Mouse (Mus musculus) ES-E14 (cell line): ENCODE results near the gene Adgrv1. TPM values are rescaled to one million over a fixed set of nuclear protein-coding genes. Genes with fewer than 3 reads are reported as not detected.

Experiments used
- DNase-seq: peaks from one replicate; pipeline ENCODE4 v3.0.0-alpha.2; 2013; ENCODE audit warnings: low read depth, low spot score
- H3K27ac ChIP-seq: 2 replicates; pipeline ENCODE4 v1.5.1; 2012; ENCODE audit warnings: low read depth, mild to moderate bottlenecking, low read length, moderate library complexity, mixed read lengths; ENCODE audit not compliant: poor library complexity, insufficient read depth, severe bottlenecking
- H3K36me3 ChIP-seq: 2 replicates; pipeline ENCODE4 v1.6.1; 2012; ENCODE audit warnings: mild to moderate bottlenecking, low read length, moderate library complexity, mixed read lengths; ENCODE audit not compliant: control insufficient read depth, poor library complexity, insufficient read depth, severe bottlenecking
- H3K4me1 ChIP-seq, 2 experiments: fragments of 150-350 bp in 1 of 2; sonication (generic) in 1 of 2; 2 replicates each; pipeline ENCODE4 v1.6.1; 2012; ENCODE audit warnings: low read length in 2 of 2, mild to moderate bottlenecking in 1 of 2, mixed read lengths in 1 of 2; ENCODE audit not compliant: control insufficient read depth in 2 of 2, insufficient read depth in 2 of 2, poor library complexity in 1 of 2
- H3K4me3 ChIP-seq, 2 experiments: fragments of 150-350 bp in 1 of 2; sonication (generic) in 1 of 2; 2 replicates each; pipeline ENCODE4 v1.5.1; 2012; ENCODE audit warnings: low read length in 2 of 2, low read depth in 1 of 2, mild to moderate bottlenecking in 1 of 2, mixed read lengths in 1 of 2; ENCODE audit not compliant: insufficient read depth in 1 of 2, poor library complexity in 1 of 2, severe bottlenecking in 1 of 2
- H3K9ac ChIP-seq: 2 replicates; pipeline ENCODE4 v1.6.1; 2012; ENCODE audit warnings: low read depth, mild to moderate bottlenecking, low read length, mixed read lengths; ENCODE audit not compliant: poor library complexity, insufficient read depth, severe bottlenecking
- H3K9me3 ChIP-seq: fragments of 150-350 bp; sonication (generic); 2 replicates; pipeline ENCODE4 v1.6.1; 2012; ENCODE audit warnings: low read depth, mild to moderate bottlenecking, low read length; ENCODE audit not compliant: control insufficient read depth, insufficient read depth
- CHD2 ChIP-seq: IDR thresholded peaks from 2 replicates; pipeline ENCODE4 v1.6.1; 2014; ENCODE audit warnings: mild to moderate bottlenecking, low read depth, low read length, inconsistent platforms
- HCFC1 ChIP-seq: IDR thresholded peaks from 2 replicates; pipeline ENCODE4 v1.6.1; 2012; ENCODE audit warnings: low read length, inconsistent platforms, borderline replicate concordance; ENCODE audit not compliant: insufficient read depth
- MAFK ChIP-seq: IDR thresholded peaks from 2 replicates; pipeline ENCODE4 v1.6.1; 2014; ENCODE audit warnings: mild to moderate bottlenecking, low read depth, low read length, inconsistent platforms; ENCODE audit not compliant: insufficient read depth
- ZC3H11A ChIP-seq: IDR thresholded peaks from 2 replicates; pipeline ENCODE4 v1.6.1; 2012; ENCODE audit warnings: low read depth, mild to moderate bottlenecking, inconsistent platforms, low read length, borderline replicate concordance
- ZNF384 ChIP-seq: IDR thresholded peaks from 2 replicates; pipeline ENCODE4 v1.6.1; 2012; ENCODE audit warnings: low read depth, low read length, inconsistent platforms
- in situ Hi-C, 2 experiments: fragments of 600-800 bp; cut with MboI; formaldehyde crosslinking; loops; one replicate each; pipeline ENCODE4 v1.15.1; 2025; ENCODE audit warnings: low sequenced_read_pairs in 2 of 2, inconsistent platforms in 1 of 2; ENCODE audit not compliant: unreplicated experiment in 2 of 2
- total RNA-seq: library from RNA; depleted of rRNA; stranded (reverse); fragments of 300-350 nt; gene quantifications from 2 replicates; pipeline ENCODE4 v1.2.3, GENCODE M21; 2012

Gene Adgrv1
- total RNA-seq, 1 experiment: 22.0 TPM

GRCm38 (mm10) chr13:81176820-81177219 is 456.1 kb downstream of the Adgrv1 start:
- H3K9me3 ChIP-seq: no peaks in the 10 kb centered on the region
- no peak overlapping the region for H3K4me3 ChIP-seq
- no peak overlapping the region for H3K27ac ChIP-seq
- DNase-seq: no peak
- TF ChIP-seq HCFC1: no peak
- TF ChIP-seq MAFK: no peak
- no peak for TF ChIP-seq CHD2
- no peak for TF ChIP-seq ZC3H11A
- no peak for TF ChIP-seq ZNF384
- H3K9ac ChIP-seq: no peak overlapping the region
- no peaks in the 10 kb centered on the region for H3K4me1 ChIP-seq
- in situ Hi-C loops: no loop called here
- no peaks in the 10 kb centered on the region for H3K36me3 ChIP-seq

GRCm38 (mm10) chr13:81176071-81176470 is 456.9 kb downstream of the Adgrv1 start:
- no peaks in the 10 kb centered on the region; a peak in 1 of 4 replicates for H3K4me1 ChIP-seq
- no peak overlapping the region for H3K27ac ChIP-seq
- TF ChIP-seq ZNF384: no peak
- TF ChIP-seq ZC3H11A: no peak
- no peak for TF ChIP-seq HCFC1
- no peak for TF ChIP-seq CHD2
- no peaks in the 10 kb centered on the region for H3K36me3 ChIP-seq
- H3K4me3 ChIP-seq: no peak overlapping the region
- no peak for DNase-seq
- no peak overlapping the region for H3K9ac ChIP-seq
- in situ Hi-C loops: no loop called here
- H3K9me3 ChIP-seq: no peaks in the 10 kb centered on the region

GRCm38 (mm10) chr13:81171115-81171514 is 461.8 kb downstream of the Adgrv1 start:
- Histone ChIP-seq H3K9me3 (no peaks in the 10 kb centered on the region), H3K4me3 (no peak overlapping the region), H3K36me3 (no peaks in the 10 kb centered on the region), H3K27ac (peak overlapping the region; percentile 28; the same call in 1 of the 2 replicates), H3K4me1 (no peaks in the 10 kb centered on the region; a peak in 1 of 4 replicates), H3K9ac (no peak overlapping the region)
- DNase-seq: no peak
- TF ChIP-seq ZC3H11A (no peak), ZNF384 (no peak), CHD2 (no peak), MAFK (no peak), HCFC1 (no peak)
- in situ Hi-C loops: loop anchor here in 1 of 2 experiments (25.0 kb wide), 1 partner anchor 284 kb away; the partner anchor contains the start of gene Arrdc3

GRCm38 (mm10) chr13:81167450-81167849 is 465.5 kb downstream of the Adgrv1 start:
- H3K4me3 ChIP-seq: no peak overlapping the region
- no peak overlapping the region for H3K9ac ChIP-seq
- H3K4me1 ChIP-seq: no peaks in the 10 kb centered on the region; a peak in 1 of 4 replicates
- no peak overlapping the region for H3K27ac ChIP-seq
- in situ Hi-C loops: loop anchor here in 1 of 2 experiments (25.0 kb wide), 1 partner anchor 280 kb away; the partner anchor contains the start of gene Arrdc3
- no peaks in the 10 kb centered on the region for H3K36me3 ChIP-seq
- TF ChIP-seq ZC3H11A (no peak), MAFK (no peak), CHD2 (no peak), HCFC1 (no peak), ZNF384 (no peak)
- DNase-seq: no peak
- H3K9me3 ChIP-seq: no peaks in the 10 kb centered on the region

- Histone ChIP-seq H3K4me1 (no peaks in the 10 kb centered on the region), H3K9me3 (no peaks in the 10 kb centered on the region), H3K27ac (no peak overlapping the region), H3K4me3 (no peak overlapping the region), H3K9ac (no peak overlapping the region), H3K36me3 (no peaks in the 10 kb centered on the region)
- no peak for TF ChIP-seq HCFC1
- TF ChIP-seq MAFK: no peak
- TF ChIP-seq ZC3H11A: no peak
- no peak for TF ChIP-seq ZNF384
- no peak for TF ChIP-seq CHD2
- in situ Hi-C loops: loop anchor here in 1 of 2 experiments (25.0 kb wide), 1 partner anchor 273 kb away; the partner anchor contains the start of gene Arrdc3
- DNase-seq: no peak
Measured at GRCm38 (mm10) chr13:81159808-81160207, 473.1 kb downstream of the Adgrv1 start.
